Mouse (Mus musculus) myocyte (in vitro differentiated cells): ENCODE results near the gene Pde4d.

Experiments
- E2F4 ChIP-seq: IDR thresholded peaks from one replicate; pipeline ENCODE4 v1.6.1; 2011; ENCODE audit warnings: mild to moderate bottlenecking, control low read depth, moderate library complexity; ENCODE audit not compliant: insufficient read depth
- MAX ChIP-seq: IDR thresholded peaks from one replicate; pipeline ENCODE4 v1.6.1; 2011; ENCODE audit warnings: low read depth, mild to moderate bottlenecking, control low read depth
- POLR2A ChIP-seq: IDR thresholded peaks from one replicate; pipeline ENCODE4 v1.6.1; 2011; ENCODE audit warnings: low read depth, mild to moderate bottlenecking, control low read depth, moderate library complexity; ENCODE audit not compliant: insufficient read length
- POLR2AphosphoS2 ChIP-seq: IDR thresholded peaks from one replicate; pipeline ENCODE4 v1.6.1; 2011; ENCODE audit warnings: low read depth, control low read depth; ENCODE audit not compliant: insufficient read length
- TCF12 ChIP-seq: IDR thresholded peaks from one replicate; pipeline ENCODE4 v1.6.1; 2011; ENCODE audit warnings: mild to moderate bottlenecking, control low read depth; ENCODE audit not compliant: poor library complexity, insufficient read depth, severe bottlenecking

- TF ChIP-seq E2F4 = no peak
- TF ChIP-seq POLR2A = no peak
- TF ChIP-seq TCF12 = no peak
- no peak for TF ChIP-seq MAX
- no peak for TF ChIP-seq POLR2AphosphoS2
Measured at GRCm38 (mm10) chr13:108809191-108809590, 359.4 kb downstream of the Pde4d start.
